Mouse (Mus musculus) CH12.LX (cell line): ENCODE measurements around the gene Smyd5. TPM values are rescaled to one million over a fixed set of nuclear protein-coding genes. Genes with fewer than 3 reads are reported as not detected.

ENCODE experiments used
- DNase-seq: peaks from one replicate; pipeline ENCODE4 v3.0.0-alpha.2; 2013; ENCODE audit errors: extremely low read depth
- H3K27ac ChIP-seq: 2 replicates; pipeline ENCODE4 v1.5.1; 2012; ENCODE audit warnings: low read depth, mild to moderate bottlenecking, control low read depth, moderate library complexity; ENCODE audit not compliant: insufficient read depth
- H3K27me3 ChIP-seq: replicated peaks from 2 replicates; pipeline ENCODE3; 2012; ENCODE audit warnings: inconsistent platforms
- H3K36me3 ChIP-seq, 2 experiments: replicated peaks in 1 of 2; 2 replicates each; pipeline versions ENCODE3 to v1.6.1; 2012; ENCODE audit warnings: inconsistent platforms in 1 of 2, low read length in 1 of 2, mild to moderate bottlenecking in 1 of 2, mixed read lengths in 1 of 2, moderate library complexity in 1 of 2; ENCODE audit not compliant: control insufficient read depth in 1 of 2, insufficient read depth in 1 of 2
- H3K4me1 ChIP-seq, 2 experiments: 2 replicates each; pipeline ENCODE4 v1.6.1; 2012; ENCODE audit warnings: inconsistent platforms in 1 of 2, moderate library complexity in 1 of 2; ENCODE audit not compliant: insufficient read depth in 2 of 2, control insufficient read depth in 1 of 2
- H3K4me2 ChIP-seq: 2 replicates; pipeline ENCODE4 v1.6.1; 2012; ENCODE audit warnings: low read depth, mild to moderate bottlenecking, control low read depth; ENCODE audit not compliant: poor library complexity, insufficient read depth, severe bottlenecking
- H3K4me3 ChIP-seq, 3 experiments: fragments of 150-350 bp in 1 of 3; sonication (generic) in 1 of 3; replicated peaks in 1 of 3; 2 replicates each; pipeline versions ENCODE3 to v1.5.1; 2011 to 2012; ENCODE audit warnings: low read depth in 2 of 3, low read length in 2 of 3, mild to moderate bottlenecking in 2 of 3, moderate library complexity in 2 of 3, control low read depth in 1 of 3, improper control_type of control experiment in 1 of 3, inconsistent platforms in 1 of 3, mixed read lengths in 1 of 3; ENCODE audit not compliant: poor library complexity in 1 of 3
- H3K79me2 ChIP-seq: replicated peaks from 2 replicates; pipeline ENCODE4 v1.6.1; 2012; ENCODE audit warnings: mild to moderate bottlenecking, moderate library complexity; ENCODE audit not compliant: control insufficient read depth, poor library complexity, insufficient read depth, severe bottlenecking; ENCODE audit errors: extremely low read depth
- H3K9ac ChIP-seq: 2 replicates; pipeline ENCODE4 v1.6.1; 2012; ENCODE audit warnings: low read depth, mild to moderate bottlenecking, control low read depth, moderate library complexity; ENCODE audit not compliant: insufficient read depth
- H3K9me3 ChIP-seq: replicated peaks from 2 replicates; pipeline ENCODE3; 2012; ENCODE audit warnings: low read length, inconsistent platforms, mixed read lengths
- CHD2 ChIP-seq: IDR thresholded peaks from 2 replicates; pipeline ENCODE4 v1.6.1; 2011; ENCODE audit warnings: low read length, improper control_type of control experiment
- CTCF ChIP-seq, 2 experiments: IDR thresholded peaks in 1 of 2; conservative IDR thresholded peaks in 1 of 2; 2 replicates each; pipeline ENCODE4 v1.5.1; 2011 to 2012; ENCODE audit warnings: low read depth in 2 of 2, low read length in 2 of 2, improper control_type of control experiment in 1 of 2, inconsistent platforms in 1 of 2, mild to moderate bottlenecking in 1 of 2, moderate library complexity in 1 of 2
- E2F4 ChIP-seq: IDR thresholded peaks from 2 replicates; pipeline ENCODE4 v1.6.1; 2011; ENCODE audit warnings: low read depth, low read length, improper control_type of control experiment; ENCODE audit not compliant: insufficient replicate concordance
- ELF1 ChIP-seq: IDR thresholded peaks from 2 replicates; pipeline ENCODE4 v1.6.1; 2014; ENCODE audit warnings: low read depth, mild to moderate bottlenecking, inconsistent platforms, low read length, improper control_type of control experiment
- ETS1 ChIP-seq: conservative IDR thresholded peaks from 2 replicates; pipeline ENCODE4 v1.6.1; 2012; ENCODE audit warnings: low read depth, mild to moderate bottlenecking, inconsistent platforms, low read length, improper control_type of control experiment, moderate library complexity
- KAT2A ChIP-seq: IDR thresholded peaks from 2 replicates; pipeline ENCODE4 v1.6.1; 2012; ENCODE audit warnings: low read length, improper control_type of control experiment, inconsistent platforms; ENCODE audit not compliant: insufficient replicate concordance
- MAFK ChIP-seq: IDR thresholded peaks from 2 replicates; pipeline ENCODE4 v1.6.1; 2011; ENCODE audit warnings: low read length, improper control_type of control experiment; ENCODE audit not compliant: insufficient replicate concordance
- MXI1 ChIP-seq: IDR thresholded peaks from 2 replicates; pipeline ENCODE4 v1.6.1; 2011; ENCODE audit warnings: mild to moderate bottlenecking, low read depth, low read length, improper control_type of control experiment
- MYC ChIP-seq: IDR thresholded peaks from 2 replicates; pipeline ENCODE4 v1.6.1; 2011; ENCODE audit warnings: low read depth, mild to moderate bottlenecking, improper control_type of control experiment, low read length
- NELFE ChIP-seq: IDR thresholded peaks from 2 replicates; pipeline ENCODE4 v1.6.1; 2011; ENCODE audit warnings: low read depth, low read length, improper control_type of control experiment
- POLR2A ChIP-seq: IDR thresholded peaks from 2 replicates; pipeline ENCODE4 v1.6.1; 2011; ENCODE audit warnings: low read depth, mild to moderate bottlenecking, improper control_type of control experiment, low read length
- RAD21 ChIP-seq: IDR thresholded peaks from 2 replicates; pipeline ENCODE4 v1.6.1; 2011; ENCODE audit warnings: low read depth, mild to moderate bottlenecking, low read length, improper control_type of control experiment, moderate library complexity
- TCF12 ChIP-seq: IDR thresholded peaks from 2 replicates; pipeline ENCODE4 v1.6.1; 2014; ENCODE audit warnings: low read depth, mild to moderate bottlenecking, inconsistent platforms, low read length, improper control_type of control experiment
- USF2 ChIP-seq: conservative IDR thresholded peaks from 2 replicates; pipeline ENCODE4 v1.6.1; 2011; ENCODE audit warnings: low read depth, low read length, improper control_type of control experiment
- ZC3H11A ChIP-seq: IDR thresholded peaks from 2 replicates; pipeline ENCODE4 v1.6.1; 2012; ENCODE audit warnings: low read depth, mild to moderate bottlenecking, inconsistent platforms, low read length, improper control_type of control experiment
- ZKSCAN1 ChIP-seq: IDR thresholded peaks from 2 replicates; pipeline ENCODE4 v1.6.1; 2012; ENCODE audit warnings: low read depth, inconsistent platforms, low read length, improper control_type of control experiment, borderline replicate concordance
- ZNF384 ChIP-seq: IDR thresholded peaks from 2 replicates; pipeline ENCODE4 v1.6.1; 2012; ENCODE audit warnings: low read depth, low read length, improper control_type of control experiment, inconsistent platforms
- dilution Hi-C: fragments of 300-500 bp; cut with MboI; formaldehyde crosslinking; loops from 2 replicates; pipeline ENCODE4 v1.14.3; 2020; ENCODE audit warnings: low sequenced_read_pairs; ENCODE audit not compliant: extremely low pct_unique_long_range_greater_than_20kb, extremely low pct_ligation_motif_present
- in situ Hi-C: fragments of 300-500 bp; cut with MboI; formaldehyde crosslinking; loops from 3 replicates; pipeline ENCODE4 v1.14.3; 2019; ENCODE audit warnings: low sequenced_read_pairs, low pct_ligation_motif_present, low pct_unique_long_range_greater_than_20kb, mixed read lengths
- polyA plus RNA-seq: library from polyadenylated mRNA; unstranded; fragments of >175 nt; gene quantifications from 2 replicates; pipeline ENCODE4 v1.2.1, GENCODE M21; 2012; ENCODE audit warnings: low read depth; ENCODE audit not compliant: insufficient read length
- total RNA-seq, 2 experiments: library from RNA; depleted of rRNA; stranded (reverse); fragments of 300-350 nt in 1 of 2; fragments of >200 nt in 1 of 2; gene quantifications; 2 replicates each; pipeline ENCODE4 v1.2.3; 2012 to 2014

The Smyd5 gene
- total and polyA plus RNA-seq, 3 experiments: 68.1 to 109 (median 75.5) TPM

- DNase-seq: no peak
- Histone ChIP-seq H3K4me1 (peaks cover 2 to 5% of the 10 kb centered on the region in 2 experiments; a peak in 2 of 4 replicates), H3K4me2 (no peak overlapping the region), H3K9ac (no peak overlapping the region), H3K27ac (no peak overlapping the region), H3K27me3 (peaks cover 19% of the 10 kb centered on the region), H3K79me2 (no peaks in the 10 kb centered on the region), H3K4me3 (no peak overlapping the region), H3K9me3 (no peaks in the 10 kb centered on the region), H3K36me3 (peaks cover 23 to 33% of the 10 kb centered on the region in 2 experiments)
- in situ Hi-C loops: loop anchor here (25.0 kb wide), 1 partner anchor 440 kb away; the partner anchor contains the start of genes Nat8f1, Nat8f4 and Tprkb
- dilution Hi-C loops: no loop called here
- TF ChIP-seq MYC: no peak
- TF ChIP-seq MAFK: no peak
- TF ChIP-seq POLR2A: no peak
- TF ChIP-seq ZNF384: no peak
- TF ChIP-seq CHD2: no peak
- TF ChIP-seq MXI1: no peak
- no peak for TF ChIP-seq KAT2A
- TF ChIP-seq USF2: no peak
- no peak for TF ChIP-seq ZKSCAN1
- no peak for TF ChIP-seq RAD21
- no peak for TF ChIP-seq TCF12
- TF ChIP-seq E2F4: no peak
- TF ChIP-seq NELFE: no peak
- no peak for TF ChIP-seq CTCF (conservative IDR thresholded peaks at IDR 0.05 in 1 of 2, IDR thresholded peaks at IDR 0.05 in 1 of 2; ENCODE audit: low read depth in 2 of 2, low read length in 2 of 2)
Measured at GRCm38 (mm10) chr6:85471962-85472361, 40.2 kb downstream of the Smyd5 start.

GRCm38 (mm10) chr6:85472542-85472941, 40.8 kb downstream of the Smyd5 start:
- H3K4me2 ChIP-seq: no peak overlapping the region
- dilution Hi-C loops: no loop called here

More at GRCm38 (mm10) chr6:85472542-85472941, 40.8 kb downstream of the Smyd5 start:
- DNase-seq: no peak
- Histone ChIP-seq H3K36me3 (peaks cover 17 to 27% of the 10 kb centered on the region in 2 experiments), H3K9me3 (no peaks in the 10 kb centered on the region), H3K9ac (no peak overlapping the region), H3K79me2 (no peaks in the 10 kb centered on the region), H3K27ac (no peak overlapping the region), H3K27me3 (peaks cover 21% of the 10 kb centered on the region), H3K4me1 (peaks cover 2 to 5% of the 10 kb centered on the region in 2 experiments; a peak in 2 of 4 replicates), H3K4me3 (no peak overlapping the region)
- no peak for TF ChIP-seq ZC3H11A
- no peak for TF ChIP-seq ETS1
- TF ChIP-seq USF2: no peak
- TF ChIP-seq ELF1: no peak
- TF ChIP-seq ZNF384: no peak
- in situ Hi-C loops: loop anchor here (25.0 kb wide), 1 partner anchor 440 kb away; the partner anchor contains the start of genes Nat8f1, Nat8f4 and Tprkb
